Mouse (Mus musculus): ENCODE data around the gene Simc1. TPM values are rescaled to one million over a fixed set of nuclear protein-coding genes. Genes with fewer than 3 reads are reported as not detected.

Gene Simc1
- total and polyA plus RNA-seq, 2 experiments: 2.9 to 6.7 TPM

GRCm38 (mm10) chr13:54596870-54597269 is 93.3 kb downstream of the Simc1 start:
- DNase-seq (ENCODE audit: extremely low read depth, low read depth, low spot score): no peak
- Histone ChIP-seq H3K27ac (replicated peaks; ENCODE audit: insufficient read depth, low read depth, low read length) (no peak overlapping the region), H3K36me3 (ENCODE audit: control insufficient read depth, insufficient read depth, low read length) (peaks cover 2% of the 10 kb centered on the region), H3K4me3 (ENCODE audit: insufficient read depth, low read depth, low read length) (no peak overlapping the region), H3K9ac (ENCODE audit: low read depth, low read length) (no peak overlapping the region), H3K27me3 (ENCODE audit: control insufficient read depth, insufficient read depth, low read length) (no peaks in the 10 kb centered on the region), H3K4me1 (ENCODE audit: control insufficient read depth, insufficient read depth, low read length) (peaks cover 2% of the 10 kb centered on the region; the same call in 1 of the 2 replicates), H3K79me2 (ENCODE audit: control insufficient read depth, insufficient read depth, low read length) (no peaks in the 10 kb centered on the region; the same call in 1 of the 2 replicates)
- no peak for TF ChIP-seq CTCF (IDR thresholded peaks at IDR 0.05; ENCODE audit: low read depth, low read length)
- no peak for TF ChIP-seq POLR2A (IDR thresholded peaks at IDR 0.05; ENCODE audit: extremely low read depth, insufficient read depth, low read length)
- WGBS: 77% methylated on average over 5 of the region's 5 CpGs

- no peak for DNase-seq (ENCODE audit: extremely low read depth, low read depth, low spot score)
- H3K79me2 ChIP-seq (ENCODE audit: control insufficient read depth, insufficient read depth, low read length): peaks cover 5% of the 10 kb centered on the region; the same call in 1 of the 2 replicates
- WGBS: 88% methylated on average over 12 of the region's 12 CpGs
- no peak overlapping the region for H3K27ac ChIP-seq (replicated peaks; ENCODE audit: insufficient read depth, low read depth, low read length)
- TF ChIP-seq POLR2A (IDR thresholded peaks at IDR 0.05; ENCODE audit: extremely low read depth, insufficient read depth, low read length) (no peak), CTCF (IDR thresholded peaks at IDR 0.05; ENCODE audit: low read depth, low read length) (no peak)
- no peaks in the 10 kb centered on the region for H3K27me3 ChIP-seq (ENCODE audit: control insufficient read depth, insufficient read depth, low read length)
- H3K36me3 ChIP-seq (ENCODE audit: control insufficient read depth, insufficient read depth, low read length): peaks cover 2% of the 10 kb centered on the region
- H3K4me1 ChIP-seq (ENCODE audit: control insufficient read depth, insufficient read depth, low read length): no peaks in the 10 kb centered on the region
- no peak overlapping the region for H3K4me3 ChIP-seq (ENCODE audit: insufficient read depth, low read depth, low read length)
- H3K9ac ChIP-seq (ENCODE audit: low read depth, low read length): no peak overlapping the region
These were observed 95.1 kb downstream of the Simc1 start for GRCm38 (mm10) chr13:54598622-54599143.

Other genes starting within 250 kb of the Simc1 start
- 0.37 and 0.54 TPM in 2 replicates for gene Cplx2, start 132.4 kb upstream of the Simc1 start, total RNA-seq (2014; rRNA removed)
- 0.57 and 0.81 TPM in 2 replicates for gene Cplx2, start 132.4 kb upstream of the Simc1 start, polyA plus RNA-seq (2012; rRNA removed)
- 19.2 and 21.1 TPM in 2 replicates for gene Thoc3, start 34.9 kb upstream of the Simc1 start, total RNA-seq (2014; rRNA removed)
- gene Thoc3, start 34.9 kb upstream of the Simc1 start, polyA plus RNA-seq (2012; rRNA removed): 25.3 and 27.7 TPM in 2 replicates
- gene 4833439L19Rik, start 61.7 kb downstream of the Simc1 start, total RNA-seq (2014; rRNA removed): 24.1 and 24.2 TPM in 2 replicates
- gene 4833439L19Rik, start 61.7 kb downstream of the Simc1 start, polyA plus RNA-seq (2012; rRNA removed): 52.5 and 54.3 TPM in 2 replicates
- gene Arl10, start 71.2 kb downstream of the Simc1 start, total RNA-seq (2014; rRNA removed): 4.2 and 5.6 TPM in 2 replicates
- 3.2 and 5.2 TPM in 2 replicates for gene Arl10, start 71.2 kb downstream of the Simc1 start, polyA plus RNA-seq (2012; rRNA removed)
- gene Nop16, start 86.3 kb downstream of the Simc1 start, total RNA-seq (2014; rRNA removed): 15.0 and 15.8 TPM in 2 replicates
- gene Nop16, start 86.3 kb downstream of the Simc1 start, polyA plus RNA-seq (2012; rRNA removed): 9.4 and 11.1 TPM in 2 replicates
- 51.1 and 56.3 TPM in 2 replicates for gene Higd2a, start 86.4 kb downstream of the Simc1 start, total RNA-seq (2014; rRNA removed)
- gene Higd2a, start 86.4 kb downstream of the Simc1 start, polyA plus RNA-seq (2012; rRNA removed): 98.7 and 133 TPM in 2 replicates
- gene Cltb, start 107.6 kb downstream of the Simc1 start, total RNA-seq (2014; rRNA removed): 19.0 and 24.8 TPM in 2 replicates
- gene Cltb, start 107.6 kb downstream of the Simc1 start, polyA plus RNA-seq (2012; rRNA removed): 45.6 and 51.5 TPM in 2 replicates
- 25.1 and 29.9 TPM in 2 replicates for gene Faf2, start 118.0 kb downstream of the Simc1 start, total RNA-seq (2014; rRNA removed)
- gene Faf2, start 118.0 kb downstream of the Simc1 start, polyA plus RNA-seq (2012; rRNA removed): 22.5 and 28.1 TPM in 2 replicates
- gene Rnf44, start 190.1 kb downstream of the Simc1 start, total RNA-seq (2014; rRNA removed): 5.8 and 11.4 TPM in 2 replicates
- gene Rnf44, start 190.1 kb downstream of the Simc1 start, polyA plus RNA-seq (2012; rRNA removed): 86.1 and 87.9 TPM in 2 replicates
- gene Cdhr2, start 197.7 kb downstream of the Simc1 start, total RNA-seq (2014; rRNA removed): under 0.01 and 0.20 TPM in 2 replicates
- 0.15 and 0.18 TPM in 2 replicates for gene Cdhr2, start 197.7 kb downstream of the Simc1 start, polyA plus RNA-seq (2012; rRNA removed)
- not detected in 2 replicates for gene Gprin1, start 246.1 kb downstream of the Simc1 start, total RNA-seq (2014; rRNA removed)
- gene Gprin1, start 246.1 kb downstream of the Simc1 start, polyA plus RNA-seq (2012; rRNA removed): not detected in 2 replicates